Mouse (Mus musculus) splenic B cell, adult 2 months (primary cell): Measurements from ENCODE around the gene Zbed4.
"Not testable (repeated sequence)": the region's sequence is repeated elsewhere in the genome, so short reads cannot be mapped to it uniquely, and the experiment has no call there.

Source experiments
- DNase-seq: peaks from one replicate; pipeline ENCODE4 v3.0.0-alpha.2; 2011; ENCODE audit warnings: low read depth, low spot score
- H3K27me3 ChIP-seq: 2 replicates; pipeline ENCODE4 v1.6.1; 2012; ENCODE audit warnings: mild to moderate bottlenecking, low read length, moderate library complexity, mixed read lengths; ENCODE audit not compliant: control insufficient read depth, poor library complexity, insufficient read depth, severe bottlenecking
- H3K36me3 ChIP-seq: 2 replicates; pipeline ENCODE4 v1.6.1; 2012; ENCODE audit warnings: mild to moderate bottlenecking, low read length, moderate library complexity, mixed read lengths; ENCODE audit not compliant: control insufficient read depth, poor library complexity, insufficient read depth, severe bottlenecking

Zbed4 gene

GRCm38 (mm10) chr15:88808121-88808520 lies 56.7 kb downstream of the Zbed4 start:
- Histone ChIP-seq H3K27me3 (no peaks in the 10 kb centered on the region), H3K36me3 (peaks cover 2% of the 10 kb centered on the region; the same call in 1 of the 2 replicates)
- DNase-seq: no peak

- peaks cover 2% of the 10 kb centered on the region; the same call in 1 of the 2 replicates for H3K36me3 ChIP-seq
- DNase-seq: no peak
- H3K27me3 ChIP-seq: no peaks in the 10 kb centered on the region
Measured at GRCm38 (mm10) chr15:88810369-88810768, 58.9 kb downstream of the Zbed4 start.

- Histone ChIP-seq H3K36me3 (peaks cover 2% of the 10 kb centered on the region; the same call in 1 of the 2 replicates), H3K27me3 (no peaks in the 10 kb centered on the region)
- no peak for DNase-seq
Measured at GRCm38 (mm10) chr15:88813262-88813661, 61.8 kb downstream of the Zbed4 start.

GRCm38 (mm10) chr15:88813873-88814272 lies 62.4 kb downstream of the Zbed4 start:
- not testable (repeated sequence) for DNase-seq, H3K36me3 ChIP-seq, H3K27me3 ChIP-seq

- peaks cover 2% of the 10 kb centered on the region; the same call in 1 of the 2 replicates for H3K36me3 ChIP-seq
- peak; percentile 35 for DNase-seq
- no peaks in the 10 kb centered on the region for H3K27me3 ChIP-seq
Measured at GRCm38 (mm10) chr15:88814411-88815047, 63.1 kb downstream of the Zbed4 start.

GRCm38 (mm10) chr15:88815196-88815700 lies 63.8 kb downstream of the Zbed4 start:
- no peaks in the 10 kb centered on the region for H3K27me3 ChIP-seq
- H3K36me3 ChIP-seq: peaks cover 2% of the 10 kb centered on the region; the same call in 1 of the 2 replicates
- no peak for DNase-seq

GRCm38 (mm10) chr15:88819026-88819905 lies 67.8 kb downstream of the Zbed4 start, which contains the start of the genes Alg12 and Creld2:
TSS of gene Alg12 (minus strand) at chr15:88819318.
TSS of gene Creld2 (plus strand) at chr15:88819646.
- H3K36me3 ChIP-seq: no peaks in the 10 kb centered on the region
- DNase-seq: peak; percentile 99
- H3K27me3 ChIP-seq: no peaks in the 10 kb centered on the region

- no peak for DNase-seq
- Histone ChIP-seq H3K36me3 (no peaks in the 10 kb centered on the region; the same call in 1 of the 2 replicates), H3K27me3 (no peaks in the 10 kb centered on the region)
Measured at GRCm38 (mm10) chr15:88819906-88820303, 68.4 kb downstream of the Zbed4 start.

- no peak for DNase-seq
- Histone ChIP-seq H3K36me3 (no peaks in the 10 kb centered on the region; the same call in 1 of the 2 replicates), H3K27me3 (no peaks in the 10 kb centered on the region)
Measured at GRCm38 (mm10) chr15:88821403-88821802, 69.9 kb downstream of the Zbed4 start.

GRCm38 (mm10) chr15:88822513-88822912 lies 71.1 kb downstream of the Zbed4 start:
- DNase-seq: no peak
- no peaks in the 10 kb centered on the region; the same call in 1 of the 2 replicates for H3K36me3 ChIP-seq
- no peaks in the 10 kb centered on the region for H3K27me3 ChIP-seq

GRCm38 (mm10) chr15:88823376-88823775 lies 71.9 kb downstream of the Zbed4 start:
- Histone ChIP-seq H3K27me3 (no peaks in the 10 kb centered on the region), H3K36me3 (no peaks in the 10 kb centered on the region; the same call in 1 of the 2 replicates)
- DNase-seq: no peak

- DNase-seq: no peak
- H3K27me3 ChIP-seq: no peaks in the 10 kb centered on the region
- H3K36me3 ChIP-seq: no peaks in the 10 kb centered on the region; the same call in 1 of the 2 replicates
Measured at GRCm38 (mm10) chr15:88827466-88827865, 76.0 kb downstream of the Zbed4 start.

GRCm38 (mm10) chr15:88827991-88828799 lies 76.7 kb downstream of the Zbed4 start:
- no peaks in the 10 kb centered on the region for H3K27me3 ChIP-seq
- peak; percentile 75 for DNase-seq
- H3K36me3 ChIP-seq: no peaks in the 10 kb centered on the region; the same call in 1 of the 2 replicates
